Mouse (Mus musculus) ES-E14 (cell line): ENCODE data around the gene Prkcq.

Experiments used
- CHD2 ChIP-seq: IDR thresholded peaks from 2 replicates; pipeline ENCODE4 v1.6.1; 2014; ENCODE audit warnings: mild to moderate bottlenecking, low read depth, low read length, inconsistent platforms
- HCFC1 ChIP-seq: IDR thresholded peaks from 2 replicates; pipeline ENCODE4 v1.6.1; 2012; ENCODE audit warnings: low read length, inconsistent platforms, borderline replicate concordance; ENCODE audit not compliant: insufficient read depth
- MAFK ChIP-seq: IDR thresholded peaks from 2 replicates; pipeline ENCODE4 v1.6.1; 2014; ENCODE audit warnings: mild to moderate bottlenecking, low read depth, low read length, inconsistent platforms; ENCODE audit not compliant: insufficient read depth
- ZC3H11A ChIP-seq: IDR thresholded peaks from 2 replicates; pipeline ENCODE4 v1.6.1; 2012; ENCODE audit warnings: low read depth, mild to moderate bottlenecking, inconsistent platforms, low read length, borderline replicate concordance

- no peak for TF ChIP-seq HCFC1
- TF ChIP-seq MAFK: no peak
- TF ChIP-seq CHD2: no peak
- no peak for TF ChIP-seq ZC3H11A
Observed at GRCm38 (mm10) chr2:11160696-11161095, 11.2 kb upstream of the Prkcq start.
